Mouse (Mus musculus) right cerebral cortex, postnatal 10 days (tissue): ENCODE data around the gene Serpinb9b.
"Not testable (repeated sequence)": the region's sequence is repeated elsewhere in the genome, so short reads cannot be mapped to it uniquely, and the experiment has no call there.

Experiments used
- DNase-seq, 2 experiments: peaks; one replicate each; pipeline ENCODE4 v3.0.0; 2021; ENCODE audit warnings: low spot score in 2 of 2

Gene Serpinb9b

GRCm38 (mm10) chr13:33027244-33027643 lies at the start of gene Serpinb9b:
Serpinb9b (plus strand) TSS chr13:33027416.
- no peak for DNase-seq

- no peak for DNase-seq
Observed at GRCm38 (mm10) chr13:32982556-32983042, 44.6 kb upstream of the Serpinb9b start.

- DNase-seq = no peak
Observed at GRCm38 (mm10) chr13:32986256-32986655, 41.0 kb upstream of the Serpinb9b start.

DNA sequence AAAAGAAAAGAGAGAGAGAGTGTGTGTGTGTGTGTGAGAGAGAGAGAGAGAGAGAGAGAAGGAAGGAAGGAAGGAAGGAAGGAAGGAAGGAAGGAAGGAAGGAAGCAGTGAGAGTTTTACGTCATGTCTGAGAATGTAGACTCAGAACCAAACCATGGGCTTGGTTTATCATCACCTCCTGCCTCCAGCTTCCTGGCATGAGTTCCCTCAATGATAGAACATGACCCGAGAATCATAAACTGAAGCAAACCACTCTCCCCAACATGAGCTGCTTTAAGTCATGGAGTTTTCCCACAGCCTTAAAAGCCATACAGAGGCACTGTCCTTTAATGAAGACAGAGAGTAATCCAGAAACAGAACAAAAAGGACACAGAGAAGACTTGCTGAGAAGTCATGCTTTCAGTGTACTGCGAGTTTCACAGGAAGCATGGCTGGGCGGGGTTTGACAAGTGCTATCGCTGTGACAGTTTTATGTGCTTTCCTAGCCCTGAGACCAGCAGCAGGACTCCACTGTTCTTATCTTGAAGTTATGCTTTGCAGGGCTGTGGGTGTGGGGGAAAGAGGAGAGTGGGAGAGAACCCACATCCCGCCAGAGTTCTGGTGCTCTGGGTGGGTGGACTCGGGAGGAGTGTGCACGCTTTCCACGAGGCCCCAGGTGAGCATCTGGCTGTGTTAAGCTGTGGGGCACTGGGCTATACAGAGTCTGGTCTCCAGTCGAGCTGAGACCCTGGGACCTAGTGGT lies 33.9 kb upstream of the Serpinb9b start:
- no peak for DNase-seq

GRCm38 (mm10) chr13:32993894-32994242 lies 33.3 kb upstream of the Serpinb9b start:
- no peak for DNase-seq

DNA sequence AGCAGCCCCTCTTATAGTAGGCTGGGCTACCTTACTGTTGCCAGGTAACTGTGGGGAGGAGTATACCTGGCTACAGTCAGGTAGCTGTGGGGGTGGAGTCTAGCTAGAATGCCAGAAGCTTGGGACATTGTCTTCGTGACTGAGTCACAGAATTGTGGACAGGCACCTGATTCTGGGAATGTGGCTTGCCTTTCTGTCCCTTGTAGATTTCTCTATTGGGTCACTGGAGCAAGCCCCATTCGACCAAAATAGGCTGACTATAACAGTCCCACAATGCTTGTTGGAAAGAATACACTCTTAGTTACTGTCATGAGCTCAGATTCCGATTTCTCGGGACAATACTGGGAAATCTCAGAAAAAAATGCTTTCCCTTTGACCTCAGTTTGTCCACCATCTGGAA lies 32.2 kb upstream of the Serpinb9b start:
- DNase-seq = no peak

DNA sequence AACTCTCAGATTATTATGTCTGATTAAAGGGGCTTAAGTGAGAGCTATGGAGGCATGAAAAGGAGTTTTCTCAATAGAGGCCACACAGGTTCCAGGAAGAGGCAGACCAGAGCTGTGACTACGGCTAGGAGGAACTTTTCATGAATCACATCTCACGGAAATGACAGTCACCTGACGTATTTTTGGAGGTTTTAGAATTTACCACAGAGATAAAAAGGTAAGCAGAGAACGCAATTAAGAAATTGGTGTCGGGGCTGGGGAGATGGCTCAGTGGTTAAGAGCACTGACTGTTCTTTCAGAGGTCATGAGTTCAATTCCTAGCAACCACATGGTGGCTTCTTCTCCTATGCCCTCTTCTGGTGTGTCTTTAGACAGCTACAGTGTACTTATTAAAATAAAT lies 25.9 kb upstream of the Serpinb9b start:
- no peak for DNase-seq

- DNase-seq = no peak
Observed at GRCm38 (mm10) chr13:33002950-33003349, 24.3 kb upstream of the Serpinb9b start, which contains the start of gene Serpinb9. Serpinb9 (plus strand) TSS chr13:33003250.

GRCm38 (mm10) chr13:33003523-33004413 lies 23.4 kb upstream of the Serpinb9b start:
- DNase-seq = no peak

GRCm38 (mm10) chr13:33004414-33005105 lies 22.7 kb upstream of the Serpinb9b start:
- DNase-seq = peak; percentile 78 to 80

DNA sequence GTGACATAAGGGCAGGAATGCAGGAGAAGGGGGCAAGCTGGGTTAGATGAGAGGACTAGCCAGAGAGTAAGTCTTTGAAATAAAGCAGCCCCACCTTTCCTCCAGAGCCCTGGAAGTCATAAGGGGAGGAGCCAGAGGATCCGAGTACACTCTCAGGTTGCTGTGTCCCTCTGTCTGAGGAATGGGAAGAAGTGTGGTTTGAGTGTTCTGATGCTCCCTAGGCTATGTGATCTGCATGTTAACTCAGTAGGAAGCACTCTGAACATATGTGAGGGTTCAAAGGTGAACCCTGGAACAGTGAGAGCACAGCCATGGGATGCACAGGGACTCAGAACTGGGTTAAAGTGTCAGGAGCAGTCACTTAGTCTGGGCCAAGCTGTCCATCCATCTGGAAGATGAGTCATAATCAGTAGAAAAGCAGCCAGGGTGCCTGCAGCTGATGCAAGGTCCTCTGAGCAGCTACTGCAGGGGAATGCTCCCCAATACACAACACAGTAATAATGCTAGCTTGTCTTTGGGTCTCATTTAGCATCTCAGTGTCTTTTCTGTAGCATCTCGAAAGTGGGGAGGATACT lies 21.6 kb upstream of the Serpinb9b start:
- no peak for DNase-seq

GRCm38 (mm10) chr13:33006555-33006954 lies 20.7 kb upstream of the Serpinb9b start:
- no peak for DNase-seq

DNA sequence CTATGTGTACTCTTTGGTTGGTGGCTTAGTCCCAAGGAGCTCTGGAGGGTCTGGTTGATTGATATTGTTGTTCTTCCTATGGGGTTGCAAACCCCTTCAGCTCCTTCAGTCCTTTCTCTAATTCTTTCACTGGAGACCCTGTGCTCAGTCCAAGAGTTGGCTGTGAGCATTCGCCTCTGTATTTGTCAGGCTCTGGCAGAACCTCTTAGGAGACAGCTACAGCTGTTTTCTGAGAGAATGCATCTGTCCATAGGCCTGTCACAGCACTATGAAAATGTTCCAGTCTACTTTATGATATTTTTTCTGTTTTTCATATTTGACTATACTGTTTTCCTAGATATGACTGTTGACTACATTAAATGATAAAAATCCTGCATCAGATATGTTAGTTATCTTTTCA lies 14.8 kb upstream of the Serpinb9b start:
- DNase-seq = no peak

- peak in 1 of 2 experiments; percentile 23 for DNase-seq
Observed at GRCm38 (mm10) chr13:33013271-33013670, 13.9 kb upstream of the Serpinb9b start.

GRCm38 (mm10) chr13:33022371-33022770 lies 4.8 kb upstream of the Serpinb9b start:
- no peak for DNase-seq

DNA sequence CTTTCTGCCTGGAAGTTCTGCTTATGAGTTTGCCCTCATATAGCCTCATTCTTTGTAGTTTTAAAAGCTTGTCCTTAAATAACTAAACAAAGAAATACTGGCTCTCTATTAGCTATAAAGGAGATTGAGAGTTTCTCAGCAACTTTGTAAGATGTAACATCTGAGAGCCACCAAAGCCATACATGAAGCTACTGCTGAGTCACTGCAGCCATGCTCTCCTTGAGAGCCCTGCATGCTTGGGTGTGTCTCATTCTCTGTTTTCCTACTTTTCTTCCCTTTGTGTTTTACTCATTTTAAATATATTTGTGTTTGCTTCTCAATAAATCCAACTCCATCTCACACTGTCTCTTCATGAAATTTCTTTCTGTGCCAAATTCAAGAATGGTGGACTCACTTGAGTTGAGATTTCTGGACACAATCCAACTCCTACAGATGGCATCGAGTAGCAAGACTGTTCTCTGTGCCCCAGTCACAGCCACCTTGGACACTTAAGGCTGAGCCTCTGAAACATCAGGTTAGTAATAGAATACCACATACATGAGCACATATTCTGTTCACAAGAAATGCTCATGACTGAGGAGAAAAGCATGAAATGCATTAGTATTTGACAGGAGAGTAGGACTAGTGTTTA lies 674 bp upstream of the Serpinb9b start:
- DNase-seq = no peak

GRCm38 (mm10) chr13:33028146-33028545 lies 930 bp downstream of the Serpinb9b start:
- DNase-seq = no peak

GRCm38 (mm10) chr13:33028550-33028949 lies 1.3 kb downstream of the Serpinb9b start:
- DNase-seq = no peak

DNA sequence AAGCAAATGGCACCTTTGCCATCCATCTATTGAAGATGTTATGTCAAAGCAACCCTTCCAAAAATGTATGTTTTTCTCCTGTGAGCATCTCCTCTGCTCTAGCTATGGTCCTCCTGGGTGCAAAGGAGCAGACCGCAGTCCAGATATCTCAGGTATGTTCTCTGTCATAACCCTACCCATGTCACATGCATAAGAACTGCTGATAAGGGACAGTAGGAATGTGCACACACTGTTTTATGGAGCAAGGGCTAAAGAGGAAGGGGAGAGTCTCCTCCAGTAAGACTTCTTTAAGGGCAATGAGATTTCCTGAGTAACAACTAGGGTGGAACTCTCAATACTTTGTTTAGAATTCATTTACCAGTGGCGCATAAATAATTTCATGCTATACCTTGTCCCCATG lies 2.3 kb downstream of the Serpinb9b start:
- not testable (repeated sequence) for DNase-seq

DNA sequence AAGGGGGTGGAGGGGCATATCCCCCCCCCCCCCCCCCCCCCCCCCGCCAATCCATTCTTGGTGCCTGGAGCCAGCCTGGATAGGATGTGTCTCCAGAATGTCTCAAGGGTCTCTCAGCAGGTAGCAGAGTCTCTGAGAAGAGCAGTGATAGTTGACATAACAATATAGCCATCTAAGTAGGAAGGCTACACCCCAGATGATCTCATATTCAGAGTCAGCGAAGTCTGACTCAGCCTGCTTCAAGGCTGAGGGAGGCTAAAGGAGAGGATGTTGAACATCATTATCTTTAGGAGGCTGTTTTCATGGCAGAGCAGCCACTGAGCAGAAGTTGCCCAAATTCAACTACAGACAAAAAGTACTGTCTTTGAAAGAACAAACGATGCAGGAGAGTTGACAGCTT lies 3.1 kb downstream of the Serpinb9b start:
- no peak for DNase-seq

- DNase-seq = no peak
Observed at GRCm38 (mm10) chr13:33035506-33035905, 8.3 kb downstream of the Serpinb9b start.
